Mouse (Mus musculus) heart, postnatal 36 days (tissue): Measurements from ENCODE around the gene Galnt7. TPM values are rescaled to one million over a fixed set of nuclear protein-coding genes. Genes with fewer than 3 reads are reported as not detected.

Experiments used
- DNase-seq, 2 experiments: peaks; one replicate each; pipeline ENCODE4 v3.0.0; 2021 to 2022
- intact Hi-C: fragments of 180-260 bp; cut with DNase I; formaldehyde crosslinking; loops from one replicate; pipeline ENCODE4 v1.15.1; 2025
- total RNA-seq, 2 experiments: library from RNA; stranded (reverse); gene quantifications; 2 replicates each; pipeline ENCODE4 v1.2.3; 2021

Gene Galnt7
- 1 to 10 TPM; 3.9 to 5.9 TPM for total RNA-seq

GRCm38 (mm10) chr8:57652456-57653055 lies at the start of gene Galnt7:
Galnt7 (minus strand) TSS chr8:57653032.
- intact Hi-C loops = loop anchor here (1.0 to 10.0 kb wide), 5 partner anchors 26 to 298 kb away; no protein-coding TSS in a partner anchor
- peak; percentile 72 to 76 for DNase-seq

GRCm38 (mm10) chr8:57688633-57689032 lies 35.8 kb upstream of the Galnt7 start:
- no peak for DNase-seq
- intact Hi-C loops = no loop called here

- intact Hi-C loops = no loop called here
- no peak for DNase-seq
Measured at GRCm38 (mm10) chr8:57685803-57686202, 33.0 kb upstream of the Galnt7 start.

- intact Hi-C loops = no loop called here
- DNase-seq = no peak
Measured at GRCm38 (mm10) chr8:57680044-57680443, 27.2 kb upstream of the Galnt7 start.

GRCm38 (mm10) chr8:57664121-57664520 lies 11.3 kb upstream of the Galnt7 start:
- DNase-seq = no peak
- intact Hi-C loops = no loop called here

GRCm38 (mm10) chr8:57660019-57660418 lies 7.2 kb upstream of the Galnt7 start:
- DNase-seq = no peak
- intact Hi-C loops = no loop called here

GRCm38 (mm10) chr8:57656446-57656845 lies 3.6 kb upstream of the Galnt7 start:
- DNase-seq = no peak
- intact Hi-C loops = loop anchor here (2.0 to 10.0 kb wide), 2 partner anchors 232 to 302 kb away; no protein-coding TSS in a partner anchor

- no peak for DNase-seq
Measured at GRCm38 (mm10) chr8:57654146-57654545, 1.3 kb upstream of the Galnt7 start.

GRCm38 (mm10) chr8:57653768-57654125 lies 915 bp upstream of the Galnt7 start:
- intact Hi-C loops = loop anchor here (2.0 to 10.0 kb wide), 4 partner anchors 27 to 299 kb away; no protein-coding TSS in a partner anchor
- DNase-seq = no peak

More at GRCm38 (mm10) chr8:57654146-57654545, 1.3 kb upstream of the Galnt7 start:
- intact Hi-C loops = loop anchor here (5.0 to 10.0 kb wide), 2 partner anchors 42 to 299 kb away; no protein-coding TSS in a partner anchor

GRCm38 (mm10) chr8:57653056-57653767 lies 380 bp upstream of the Galnt7 start:
- peak; percentile 41 to 49 for DNase-seq
- intact Hi-C loops = loop anchor here (2.0 to 10.0 kb wide), 4 partner anchors 26 to 298 kb away; no protein-coding TSS in a partner anchor

- DNase-seq = peak; percentile 69 to 89
- intact Hi-C loops = loop anchor here (1.0 to 10.0 kb wide), 5 partner anchors 25 to 297 kb away; no protein-coding TSS in a partner anchor
Measured at GRCm38 (mm10) chr8:57651689-57652455, 960 bp downstream of the Galnt7 start.

GRCm38 (mm10) chr8:57651357-57651688 lies 1.5 kb downstream of the Galnt7 start:
- no peak for DNase-seq
- intact Hi-C loops = loop anchor here (5.0 to 10.0 kb wide), 2 partner anchors 39 to 297 kb away; no protein-coding TSS in a partner anchor

- DNase-seq = no peak
- intact Hi-C loops = loop anchor here (5.0 to 10.0 kb wide), 2 partner anchors 38 to 295 kb away; no protein-coding TSS in a partner anchor
Measured at GRCm38 (mm10) chr8:57650216-57650615, 2.6 kb downstream of the Galnt7 start.

GRCm38 (mm10) chr8:57647566-57647965 lies 5.3 kb downstream of the Galnt7 start:
- intact Hi-C loops = no loop called here
- DNase-seq = no peak

- intact Hi-C loops = no loop called here
Measured at GRCm38 (mm10) chr8:57644281-57644680, 8.6 kb downstream of the Galnt7 start.

GRCm38 (mm10) chr8:57642722-57643121 lies 10.1 kb downstream of the Galnt7 start:
- intact Hi-C loops = no loop called here
- DNase-seq = no peak

More at GRCm38 (mm10) chr8:57644281-57644680, 8.6 kb downstream of the Galnt7 start:
- no peak for DNase-seq

- no peak for DNase-seq
- intact Hi-C loops = no loop called here
Measured at GRCm38 (mm10) chr8:57638925-57639324, 13.9 kb downstream of the Galnt7 start.

- intact Hi-C loops = no loop called here
- no peak for DNase-seq
Measured at GRCm38 (mm10) chr8:57637599-57638280, 15.1 kb downstream of the Galnt7 start.

- intact Hi-C loops = no loop called here
Measured at GRCm38 (mm10) chr8:57636698-57637097, 16.1 kb downstream of the Galnt7 start.

GRCm38 (mm10) chr8:57636281-57636680 lies 16.6 kb downstream of the Galnt7 start:
- intact Hi-C loops = no loop called here
- DNase-seq = no peak

More at GRCm38 (mm10) chr8:57636698-57637097, 16.1 kb downstream of the Galnt7 start:
- no peak for DNase-seq
